Mouse (Mus musculus) embryonic facial prominence, embryonic 15.5 days (tissue): ENCODE results near the gene Maml2. TPM values are rescaled to one million over a fixed set of nuclear protein-coding genes. Genes with fewer than 3 reads are reported as not detected.

Source experiments
- ATAC-seq: fragments of 200-750 bp; cut with Nextera tagmentation; 2 replicates; pipeline ENCODE4 v1.8.0; 2017; ENCODE audit warnings: low read depth, moderate TSS enrichment; ENCODE audit not compliant: insufficient number of reproducible peaks, low FRiP score, low TSS enrichment
- H3K27ac ChIP-seq: fragments of 300-500 bp; sonication (generic); replicated peaks from 2 replicates; pipeline ENCODE4 v1.5.1; 2015; ENCODE audit warnings: mild to moderate bottlenecking, inconsistent platforms
- H3K27me3 ChIP-seq: fragments of 300-500 bp; sonication (generic); 2 replicates; pipeline ENCODE4 v1.6.1; 2015; ENCODE audit warnings: inconsistent platforms
- H3K36me3 ChIP-seq: fragments of 300-500 bp; sonication (generic); 2 replicates; pipeline ENCODE4 v1.6.1; 2015; ENCODE audit warnings: mild to moderate bottlenecking, inconsistent platforms
- H3K4me1 ChIP-seq: fragments of 300-500 bp; sonication (generic); 2 replicates; pipeline ENCODE4 v1.6.1; 2015; ENCODE audit warnings: inconsistent platforms
- H3K4me2 ChIP-seq: fragments of 300-500 bp; sonication (generic); replicated peaks from 2 replicates; pipeline ENCODE4 v1.6.1; 2015; ENCODE audit warnings: mild to moderate bottlenecking, inconsistent platforms
- H3K4me3 ChIP-seq: fragments of 300-500 bp; sonication (generic); replicated peaks from 2 replicates; pipeline ENCODE4 v1.5.1; 2015; ENCODE audit warnings: mild to moderate bottlenecking, inconsistent platforms
- H3K9ac ChIP-seq: fragments of 300-500 bp; sonication (generic); 2 replicates; pipeline ENCODE4 v1.6.1; 2015; ENCODE audit warnings: inconsistent platforms
- H3K9me3 ChIP-seq: fragments of 300-500 bp; sonication (generic); replicated peaks from 2 replicates; pipeline ENCODE4 v1.6.1; 2016; ENCODE audit warnings: inconsistent platforms
- WGBS: fragments of 180-500 bp; shearing (Covaris S2); methylation state at CpG from one replicate; pipeline ENCODE4 v1.1.7; 2015; 5-methylcytosine and 5-hydroxymethylcytosine counted together
- polyA plus RNA-seq: library from polyadenylated mRNA; unstranded; fragments of >200 nt; fragmentation: Nextera tagmentation; extraction: Ambion mirVana; gene quantifications from 2 replicates; pipeline ENCODE4 v1.2.1, GENCODE M21; 2015

Maml2 gene
- polyA plus RNA-seq, 1 experiment from 2014 or later, result 12.5 TPM

DNA sequence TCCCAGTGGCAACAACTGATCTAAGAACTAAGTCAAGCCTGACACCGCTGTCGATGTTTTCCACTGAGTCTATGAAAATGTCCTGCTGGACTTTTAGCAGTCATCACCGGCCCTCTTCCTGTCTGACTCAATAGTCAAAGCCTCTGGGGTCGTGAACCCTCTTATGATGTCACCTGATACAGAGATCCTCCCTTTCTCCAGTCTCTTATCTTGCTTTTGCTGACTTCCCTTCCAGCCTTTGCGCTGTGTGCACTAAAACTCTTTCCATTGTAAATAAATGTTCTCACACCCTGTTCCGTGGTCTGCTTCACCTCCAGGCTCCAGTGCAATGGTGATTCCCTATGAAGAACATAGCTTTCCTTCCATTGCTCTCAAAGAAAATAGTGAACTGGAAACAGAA lies 132.5 kb downstream of the Maml2 start:
- Histone ChIP-seq H3K36me3 (no peaks in the 10 kb centered on the region), H3K27me3 (no peaks in the 10 kb centered on the region), H3K4me2 (no peak overlapping the region), H3K27ac (no peak overlapping the region), H3K4me1 (peaks cover 31% of the 10 kb centered on the region), H3K9ac (no peak overlapping the region), H3K4me3 (no peak overlapping the region), H3K9me3 (no peaks in the 10 kb centered on the region)
- ATAC-seq, result no peak
- WGBS, result 76% methylated on average over 6 of the region's 6 CpGs

DNA sequence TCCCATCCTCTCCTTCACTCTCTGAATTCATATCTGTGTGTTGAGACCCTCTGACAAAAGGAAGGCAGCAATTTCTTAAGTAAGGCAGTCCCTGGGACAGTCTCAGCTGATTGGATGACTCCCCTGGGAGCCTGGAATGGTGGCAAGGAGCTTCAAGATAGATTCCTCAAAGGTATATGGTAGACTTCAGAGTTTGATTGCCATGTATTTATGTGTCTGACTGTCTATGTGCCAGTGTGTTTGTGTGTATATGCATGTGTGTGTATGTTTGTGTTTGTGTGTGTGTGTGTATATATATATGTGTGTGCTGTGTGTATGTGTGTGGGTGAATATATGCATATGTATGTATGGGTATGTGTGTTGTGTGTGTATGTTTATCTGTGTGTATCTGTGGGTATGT lies 133.0 kb downstream of the Maml2 start:
- H3K4me1 ChIP-seq, result peaks cover 27% of the 10 kb centered on the region
- no peak for ATAC-seq
- no peak overlapping the region for H3K9ac ChIP-seq

DNA sequence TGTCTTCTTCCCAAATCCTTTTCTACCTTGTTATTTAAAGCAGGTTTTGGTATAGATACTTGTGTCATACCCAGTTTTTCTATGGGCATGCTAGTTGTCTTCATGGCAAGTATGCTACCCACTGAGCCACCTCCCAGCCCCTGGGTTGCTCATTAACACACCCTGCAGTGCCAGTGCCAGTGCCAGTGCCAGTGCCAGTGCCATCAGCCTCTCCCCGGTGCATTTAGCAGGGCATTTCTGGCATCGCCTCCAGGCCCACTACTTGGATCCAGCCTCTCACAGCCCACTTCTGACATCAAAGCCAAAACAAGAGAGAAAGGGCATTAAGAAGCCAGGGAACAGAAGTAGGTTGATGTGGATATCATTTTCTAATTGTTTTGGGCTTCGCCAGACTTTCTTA lies 133.9 kb downstream of the Maml2 start:
- Histone ChIP-seq H3K4me1 (peaks cover 22% of the 10 kb centered on the region; the same call in 1 of the 2 replicates), H3K27ac (no peak overlapping the region), H3K4me2 (no peak overlapping the region), H3K27me3 (no peaks in the 10 kb centered on the region), H3K9me3 (no peaks in the 10 kb centered on the region), H3K9ac (no peak overlapping the region), H3K36me3 (no peaks in the 10 kb centered on the region), H3K4me3 (no peak overlapping the region)
- ATAC-seq, result no peak
- 87% methylated on average over 3 of the region's 3 CpGs for WGBS

More for the DNA sequence above, 133.0 kb downstream of the Maml2 start:
- no peak overlapping the region for H3K4me2 ChIP-seq
- no peaks in the 10 kb centered on the region for H3K27me3 ChIP-seq
- H3K27ac ChIP-seq, result no peak overlapping the region
- no peak overlapping the region for H3K4me3 ChIP-seq
- H3K9me3 ChIP-seq, result no peaks in the 10 kb centered on the region
- no peaks in the 10 kb centered on the region for H3K36me3 ChIP-seq

DNA sequence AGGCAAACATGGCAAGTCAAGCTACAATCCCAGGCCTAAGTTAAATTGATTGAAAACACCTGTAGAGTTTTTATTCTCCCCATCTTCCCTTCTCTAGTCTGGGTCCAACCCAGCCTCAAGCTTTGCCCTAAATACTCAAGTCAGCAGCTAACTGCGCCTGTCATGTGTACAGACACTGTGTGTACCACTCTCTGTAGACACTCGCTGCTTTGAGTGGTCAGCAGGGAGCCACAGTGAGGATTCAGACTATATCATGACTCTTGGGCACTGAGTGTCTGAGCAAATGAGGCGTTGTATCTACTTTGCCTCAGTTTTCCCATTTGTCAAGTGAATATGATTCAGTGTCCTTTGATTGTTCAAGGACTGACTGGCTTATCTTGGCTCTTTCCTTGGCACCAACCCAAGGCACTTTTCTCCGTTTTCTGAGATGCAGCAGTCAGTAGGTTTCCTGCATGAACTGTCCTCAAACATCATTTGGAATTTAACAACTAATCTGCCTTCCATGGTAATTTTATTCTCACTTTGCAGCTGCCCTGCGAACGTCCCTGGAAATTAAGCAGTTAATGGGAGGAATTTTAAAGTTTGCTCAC lies 135.8 kb downstream of the Maml2 start:
- H3K27me3 ChIP-seq, result no peaks in the 10 kb centered on the region
- H3K4me1 ChIP-seq, result 0 out of 2 replicates have a peak, but pooled peaks cover 11% of the 10 kb centered on the region
- H3K9ac ChIP-seq, result no peak overlapping the region
- ATAC-seq, result no peak
- no peak overlapping the region for H3K4me3 ChIP-seq
- H3K9me3 ChIP-seq, result no peaks in the 10 kb centered on the region
- H3K36me3 ChIP-seq, result no peaks in the 10 kb centered on the region
- H3K4me2 ChIP-seq, result no peak overlapping the region
- 75% methylated on average over 6 of the region's 6 CpGs for WGBS
- no peak overlapping the region for H3K27ac ChIP-seq

DNA sequence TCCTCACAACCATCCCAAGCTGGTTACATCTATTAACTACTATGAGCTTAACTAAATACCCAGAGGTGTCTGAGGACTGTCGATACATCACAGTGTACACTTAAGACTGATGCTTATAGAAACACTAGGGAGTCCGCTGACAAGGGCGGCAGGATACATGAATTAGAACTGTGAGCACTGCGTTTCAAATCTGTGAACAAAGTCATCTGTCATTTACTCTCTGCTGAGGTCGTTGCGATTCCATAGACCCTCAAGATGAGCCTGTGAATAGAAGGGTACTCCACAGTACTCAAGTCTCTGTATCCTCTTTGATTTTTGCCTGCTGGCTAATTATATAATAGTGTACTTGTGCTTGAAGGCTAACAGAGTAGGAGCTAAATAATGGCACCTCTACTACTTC lies 143.2 kb downstream of the Maml2 start:
- Histone ChIP-seq H3K36me3 (no peaks in the 10 kb centered on the region), H3K4me1 (no peaks in the 10 kb centered on the region), H3K4me2 (no peak overlapping the region), H3K27me3 (no peaks in the 10 kb centered on the region), H3K9me3 (no peaks in the 10 kb centered on the region), H3K4me3 (no peak overlapping the region), H3K27ac (no peak overlapping the region), H3K9ac (no peak overlapping the region)
- 83% methylated on average over 6 of the region's 6 CpGs for WGBS
- ATAC-seq, result no peak

DNA sequence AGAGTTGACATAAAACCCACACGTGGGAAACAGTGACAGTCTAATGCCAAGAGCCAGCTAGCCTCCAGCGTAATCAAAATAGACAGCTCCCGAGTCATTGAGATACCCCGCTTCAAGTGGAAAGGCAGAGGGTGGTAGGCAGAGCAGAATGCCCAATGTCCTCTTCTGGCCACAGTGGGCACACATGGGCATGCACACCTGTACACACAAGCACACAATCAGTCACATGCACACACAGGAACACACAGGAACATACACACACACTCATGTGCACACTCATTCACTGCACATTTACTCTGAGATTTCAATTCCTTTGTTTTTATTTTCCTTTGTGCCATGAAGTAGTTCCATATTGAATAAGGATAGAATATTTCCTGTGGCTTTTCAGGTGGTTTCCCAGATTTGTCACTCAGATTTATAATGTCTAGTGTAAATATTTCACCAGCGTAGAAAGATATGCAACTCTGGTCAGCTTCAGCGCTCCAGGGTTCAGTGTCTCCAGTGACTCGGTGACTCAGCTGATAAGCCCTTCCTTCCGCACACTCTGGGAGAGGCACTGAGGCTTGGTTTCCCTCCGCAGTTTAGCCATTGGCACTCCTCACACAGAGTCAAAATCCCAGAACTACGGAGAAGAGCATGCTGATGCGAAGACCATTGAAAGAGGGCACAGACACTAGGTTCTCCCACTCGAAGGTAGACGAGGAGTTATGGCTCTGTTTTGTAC lies 144.4 kb downstream of the Maml2 start:
- 71% methylated on average over 13 of the region's 13 CpGs for WGBS
- Histone ChIP-seq H3K4me1 (0 out of 2 replicates have a peak, but pooled peaks cover 3% of the 10 kb centered on the region), H3K36me3 (no peaks in the 10 kb centered on the region), H3K4me2 (no peak overlapping the region), H3K27me3 (no peaks in the 10 kb centered on the region), H3K4me3 (no peak overlapping the region), H3K27ac (no peak overlapping the region), H3K9ac (no peak overlapping the region), H3K9me3 (no peaks in the 10 kb centered on the region)
- ATAC-seq, result no peak

DNA sequence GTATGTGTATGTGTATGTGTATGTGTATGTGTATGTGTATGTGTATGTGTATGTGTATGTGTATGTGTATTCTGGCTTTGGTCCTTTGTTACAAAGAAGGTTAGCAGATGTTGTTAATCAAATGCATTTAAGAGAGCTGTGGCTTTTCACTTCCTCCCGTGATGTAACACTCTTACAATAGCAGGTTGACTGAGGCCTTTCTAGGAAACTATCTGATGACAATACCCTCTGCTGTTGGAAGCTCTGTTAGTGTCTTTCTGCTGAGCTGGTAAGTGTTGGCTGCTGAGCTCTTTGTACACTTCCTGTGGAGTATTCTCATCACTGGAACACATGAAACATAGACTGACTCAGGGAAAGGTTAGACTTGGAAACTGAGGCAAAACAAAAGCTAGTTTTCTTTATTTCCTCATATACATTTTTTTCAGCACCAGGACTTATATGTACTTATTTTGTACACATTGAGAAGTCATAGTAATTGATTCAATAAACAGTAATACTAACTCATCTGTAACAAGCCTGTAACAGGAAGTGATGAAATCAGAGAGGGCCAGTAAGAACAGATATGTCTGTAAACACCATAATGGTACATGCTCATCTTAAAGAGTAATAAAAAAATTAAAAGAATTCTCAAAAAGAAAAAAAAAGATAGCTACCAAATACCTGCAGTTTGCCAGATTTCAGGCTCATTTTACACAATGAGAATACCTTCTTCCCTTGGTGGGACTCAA lies 145.9 kb downstream of the Maml2 start:
- Histone ChIP-seq H3K4me1 (0 out of 2 replicates have a peak, but pooled peaks cover 9% of the 10 kb centered on the region), H3K27me3 (no peaks in the 10 kb centered on the region), H3K9ac (no peak overlapping the region), H3K4me2 (no peak overlapping the region), H3K27ac (no peak overlapping the region), H3K4me3 (no peak overlapping the region), H3K9me3 (no peaks in the 10 kb centered on the region), H3K36me3 (no peaks in the 10 kb centered on the region)
- ATAC-seq, result no peak
- WGBS, result 52% methylated on average over 1 of the region's 1 CpGs

DNA sequence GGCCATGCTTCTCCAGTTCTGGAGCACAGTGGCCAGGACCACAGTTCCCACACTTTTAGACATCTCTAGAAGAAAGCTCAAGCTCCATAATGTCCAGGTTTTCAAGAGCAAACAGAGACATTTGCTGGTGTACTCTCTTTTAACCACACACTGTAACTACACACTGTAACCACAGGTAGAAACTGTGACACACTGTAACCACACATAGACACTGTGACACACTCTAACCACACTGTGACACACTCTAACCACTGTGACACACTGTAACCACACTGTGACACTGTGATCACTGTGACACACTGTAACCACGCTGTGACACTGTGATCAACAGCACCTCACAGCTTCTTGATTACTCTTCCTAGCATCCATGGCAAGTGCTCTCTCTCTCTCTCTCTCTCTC lies 148.5 kb downstream of the Maml2 start:
- H3K27ac ChIP-seq, result no peak overlapping the region
- H3K4me3 ChIP-seq, result no peak overlapping the region
- no peak overlapping the region for H3K9ac ChIP-seq

DNA sequence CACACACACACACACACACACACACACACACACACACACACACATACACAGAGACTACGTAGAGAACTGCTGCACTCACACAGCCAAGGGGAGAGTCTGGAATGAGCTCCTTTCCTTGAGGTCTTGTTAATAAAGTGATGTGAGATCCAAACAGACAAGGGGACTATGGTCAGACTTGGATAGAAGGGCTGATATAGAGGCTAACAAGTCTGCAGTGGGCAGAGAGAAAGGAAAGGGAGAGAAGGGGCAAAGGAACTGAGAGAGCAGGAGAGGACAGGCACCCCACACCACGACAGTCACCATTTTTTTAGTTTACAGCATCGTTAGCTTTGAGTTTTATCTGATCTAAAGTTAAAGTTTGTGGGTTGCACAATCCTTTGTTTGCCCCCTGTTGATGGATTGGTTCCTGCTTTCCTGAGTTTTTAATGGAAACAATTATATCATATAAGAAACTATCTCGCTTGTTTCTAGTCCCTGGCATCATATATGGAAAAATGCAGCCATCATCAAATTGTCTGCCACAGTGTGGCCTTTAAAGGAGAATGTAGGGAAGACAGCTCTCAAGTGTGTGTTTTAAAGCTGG lies 149.0 kb downstream of the Maml2 start, which contains the start of gene Gm17571:
Gm17571 (minus strand) TSS at position 51 of the 583 bp plus-strand sequence.
- Histone ChIP-seq H3K27me3 (no peaks in the 10 kb centered on the region), H3K4me1 (0 out of 2 replicates have a peak, but pooled peaks cover 9% of the 10 kb centered on the region), H3K36me3 (no peaks in the 10 kb centered on the region), H3K4me2 (no peak within 1 kb of the TSS), H3K4me3 (no peak within 1 kb of the TSS), H3K9me3 (no peaks in the 10 kb centered on the region), H3K27ac (no peak within 1 kb of the TSS), H3K9ac (no peak within 1 kb of the TSS)
- 51% methylated on average over 4 of the region's 4 CpGs for WGBS
- no peak for ATAC-seq

More for the DNA sequence above, 148.5 kb downstream of the Maml2 start:
- Histone ChIP-seq H3K27me3 (no peaks in the 10 kb centered on the region), H3K4me1 (0 out of 2 replicates have a peak, but pooled peaks cover 9% of the 10 kb centered on the region), H3K4me2 (no peak overlapping the region), H3K36me3 (no peaks in the 10 kb centered on the region), H3K9me3 (no peaks in the 10 kb centered on the region)
- no peak for ATAC-seq
- 79% methylated on average over 1 of the region's 1 CpGs for WGBS

DNA sequence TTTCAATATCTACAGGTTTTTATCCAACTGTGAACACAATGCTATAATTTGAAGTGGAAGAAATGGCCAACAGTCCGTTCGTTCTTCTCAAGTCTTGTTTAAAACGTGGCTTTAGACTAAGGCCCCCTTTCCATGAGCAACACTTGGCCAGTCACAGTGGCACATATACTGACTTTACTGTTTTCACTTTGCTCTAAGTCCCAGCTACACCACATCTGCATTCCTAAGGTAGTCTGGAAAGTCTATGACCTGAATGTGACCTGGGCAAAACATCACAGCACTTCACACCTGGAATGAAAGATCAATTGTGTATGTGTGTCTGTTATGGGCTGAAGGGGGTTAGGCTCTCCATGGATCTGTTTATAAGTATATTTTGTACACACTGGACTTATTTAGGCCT lies 151.0 kb downstream of the Maml2 start:
- H3K9ac ChIP-seq, result no peak overlapping the region
- no peaks in the 10 kb centered on the region for H3K9me3 ChIP-seq
- no peak overlapping the region for H3K4me2 ChIP-seq
- H3K27me3 ChIP-seq, result no peaks in the 10 kb centered on the region
- no peaks in the 10 kb centered on the region for H3K36me3 ChIP-seq
- WGBS, result 76% methylated on average over 3 of the region's 3 CpGs
- H3K4me1 ChIP-seq, result 0 out of 2 replicates have a peak, but pooled peaks cover 9% of the 10 kb centered on the region
- no peak overlapping the region for H3K27ac ChIP-seq
- H3K4me3 ChIP-seq, result no peak overlapping the region
- ATAC-seq, result no peak

DNA sequence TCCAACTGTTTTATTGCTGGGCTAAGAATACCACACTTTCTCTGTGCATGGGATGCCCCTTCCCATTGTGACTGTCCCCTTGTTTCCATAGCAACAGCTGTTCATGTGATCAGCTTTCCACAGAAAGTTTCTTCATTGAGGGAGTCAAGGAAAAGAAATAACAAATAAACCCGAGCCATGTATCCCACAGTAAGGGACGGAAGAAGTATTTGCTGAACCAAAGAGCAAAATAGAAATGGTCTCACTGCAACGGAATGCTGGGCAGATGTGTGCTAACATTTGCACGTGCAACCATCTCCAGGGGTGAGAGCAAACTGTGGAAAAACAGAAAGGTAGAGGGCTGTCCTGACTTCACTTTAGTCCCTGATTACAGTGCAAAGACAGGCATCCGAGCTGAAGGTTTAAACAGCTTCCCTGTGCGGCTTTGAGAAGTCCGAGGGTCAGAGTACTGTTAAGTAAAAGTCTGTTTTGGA lies 156.9 kb downstream of the Maml2 start:
- no peak for ATAC-seq

More for the DNA sequence above, 156.9 kb downstream of the Maml2 start:
- Histone ChIP-seq H3K27me3 (no peaks in the 10 kb centered on the region), H3K4me1 (peaks cover 23% of the 10 kb centered on the region), H3K9me3 (no peaks in the 10 kb centered on the region), H3K4me2 (no peak overlapping the region), H3K27ac (peak overlapping the region; percentile 44), H3K36me3 (no peaks in the 10 kb centered on the region), H3K9ac (no peak overlapping the region), H3K4me3 (no peak overlapping the region)
- 21% methylated on average over 7 of the region's 7 CpGs for WGBS
